Mouse (Mus musculus): ENCODE data around the gene Ngly1.

Gene Ngly1

DNA sequence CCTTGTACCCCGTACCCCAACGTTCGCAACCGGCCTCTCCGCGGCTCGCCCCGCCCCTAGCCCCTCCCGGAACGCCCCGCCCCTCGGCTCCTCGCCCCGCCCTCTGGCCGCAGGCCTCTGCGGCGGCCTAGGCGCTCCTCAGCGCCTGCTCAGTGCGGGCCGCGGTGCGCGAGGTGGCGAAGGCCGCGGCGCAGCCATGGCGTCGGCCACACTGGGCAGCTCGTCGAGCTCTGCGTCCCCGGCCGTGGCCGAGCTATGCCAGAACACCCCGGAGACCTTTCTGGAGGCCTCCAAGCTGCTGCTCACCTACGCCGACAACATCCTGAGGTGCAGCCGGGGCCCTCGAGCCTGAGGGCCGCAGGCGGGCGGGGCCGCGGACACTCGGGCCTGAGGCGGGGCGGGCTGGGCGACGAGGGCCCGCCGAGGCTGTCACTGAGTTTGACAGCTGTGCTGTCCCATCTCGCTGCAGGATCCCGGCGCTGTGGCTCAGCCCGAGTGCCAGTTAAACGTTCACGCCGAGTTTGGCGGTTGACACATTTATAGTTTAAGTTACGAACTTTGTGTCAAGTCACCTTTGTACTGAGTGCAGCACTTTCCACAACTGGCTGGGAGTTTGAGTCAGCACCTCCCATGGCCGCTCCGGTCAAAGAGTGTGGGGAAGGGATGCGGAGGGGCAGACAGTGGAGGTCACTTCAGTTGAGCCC lies at the start of gene Ngly1, which contains the start of gene Oxsm:
TSS of gene Ngly1 (plus strand) at position 110 of the 704 bp plus-strand sequence.
TSS of gene Oxsm (minus strand) at position 638 of the 704 bp plus-strand sequence.
- in situ Hi-C loops (cut with MboI; ENCODE audit: low pct_unique_long_range_greater_than_20kb in 1 of 2, low sequenced_read_pairs in 2 of 2, unreplicated experiment in 1 of 2), result loop anchor here in 1 of 2 experiments (10.0 kb wide), 1 partner anchor 115 kb away; the partner anchor contains the start of gene Top2b

DNA sequence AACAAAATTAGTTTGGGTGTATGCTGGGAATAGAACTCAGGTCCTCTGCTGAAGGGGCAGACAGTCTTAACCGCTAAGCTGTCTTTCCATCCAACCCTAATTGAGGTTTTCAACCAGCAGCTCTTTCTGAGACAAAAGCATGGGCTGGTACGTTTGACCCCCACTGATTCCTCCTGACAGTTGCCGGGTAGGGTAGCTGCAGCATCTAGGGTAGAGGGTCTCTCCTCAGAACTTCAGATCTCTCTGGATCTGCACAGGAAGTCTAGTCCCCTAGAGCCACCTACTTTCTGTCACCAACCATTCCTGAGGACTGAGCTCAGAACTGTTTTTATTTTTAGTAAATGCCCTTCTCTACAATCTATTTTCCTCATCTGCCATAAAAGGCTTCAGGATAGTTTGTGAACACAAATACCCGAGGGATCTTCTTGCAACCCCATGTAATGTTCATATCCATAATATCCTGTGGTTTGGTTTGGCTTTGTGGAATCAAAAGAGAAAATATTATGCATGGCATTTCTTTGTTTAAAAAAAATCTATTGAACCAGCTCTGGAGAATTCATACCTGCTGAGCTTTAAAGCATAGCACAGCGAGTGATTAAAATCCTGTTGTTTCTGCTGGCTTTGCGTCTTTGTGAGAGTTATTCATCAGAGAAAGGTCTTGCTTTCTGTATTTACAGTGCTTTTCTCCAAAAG lies 48.7 kb upstream of the Ngly1 start:
- in situ Hi-C loops (cut with MboI; ENCODE audit: low pct_unique_long_range_greater_than_20kb in 1 of 2, low sequenced_read_pairs in 2 of 2, unreplicated experiment in 1 of 2), result no loop called here

DNA sequence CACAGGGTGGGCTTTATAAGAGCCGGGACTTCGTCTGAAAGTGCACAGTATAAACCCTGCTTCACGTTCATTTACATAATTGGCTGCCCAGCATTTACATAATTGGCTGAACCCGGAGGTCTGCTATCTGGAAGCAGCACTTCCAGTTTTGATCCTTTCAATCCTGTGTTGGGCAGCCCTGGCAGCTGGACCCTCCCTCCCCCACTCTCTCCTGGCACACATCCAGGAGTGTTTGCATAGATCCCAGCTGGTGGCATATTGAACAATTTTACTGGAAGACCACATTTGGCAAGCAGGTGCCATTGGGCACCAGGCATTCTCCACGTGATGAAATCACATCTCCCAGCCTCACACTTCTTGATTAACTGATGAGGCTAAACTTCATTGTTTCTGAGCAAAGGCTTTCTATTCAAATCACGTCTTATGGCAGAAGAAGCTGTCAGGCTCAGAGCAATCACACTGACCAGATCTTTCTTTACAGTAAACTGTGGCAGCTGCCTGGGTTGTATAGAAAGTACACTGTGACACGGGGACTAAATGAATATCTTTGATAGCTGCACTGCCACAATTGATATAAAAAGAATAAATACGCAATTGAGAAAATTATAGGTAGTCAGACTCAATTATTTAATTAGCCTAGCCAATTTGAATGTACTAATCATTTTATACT lies 48.0 kb upstream of the Ngly1 start:
- in situ Hi-C loops (cut with MboI; ENCODE audit: low pct_unique_long_range_greater_than_20kb in 1 of 2, low sequenced_read_pairs in 2 of 2, unreplicated experiment in 1 of 2), result no loop called here

DNA sequence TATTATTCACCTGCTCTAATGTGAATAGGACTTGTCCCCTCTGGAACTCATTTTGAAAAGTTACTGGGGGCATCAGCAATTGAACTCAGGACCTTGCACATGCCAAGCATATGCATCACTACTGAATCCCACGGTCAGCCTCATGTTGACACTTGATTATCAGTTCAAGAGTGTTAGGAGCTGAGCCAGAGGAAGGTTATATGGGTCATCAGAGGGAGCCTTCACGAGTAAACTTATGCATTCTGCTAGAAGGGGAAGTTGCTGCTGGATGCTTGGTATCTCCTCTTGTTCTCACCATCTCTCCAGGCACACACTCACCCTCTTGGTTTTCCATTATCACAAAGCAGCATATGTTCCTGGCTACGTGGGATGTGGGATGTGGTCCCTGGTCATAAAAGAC lies 47.4 kb upstream of the Ngly1 start:
- in situ Hi-C loops (cut with MboI; ENCODE audit: low pct_unique_long_range_greater_than_20kb in 1 of 2, low sequenced_read_pairs in 2 of 2, unreplicated experiment in 1 of 2), result no loop called here

DNA sequence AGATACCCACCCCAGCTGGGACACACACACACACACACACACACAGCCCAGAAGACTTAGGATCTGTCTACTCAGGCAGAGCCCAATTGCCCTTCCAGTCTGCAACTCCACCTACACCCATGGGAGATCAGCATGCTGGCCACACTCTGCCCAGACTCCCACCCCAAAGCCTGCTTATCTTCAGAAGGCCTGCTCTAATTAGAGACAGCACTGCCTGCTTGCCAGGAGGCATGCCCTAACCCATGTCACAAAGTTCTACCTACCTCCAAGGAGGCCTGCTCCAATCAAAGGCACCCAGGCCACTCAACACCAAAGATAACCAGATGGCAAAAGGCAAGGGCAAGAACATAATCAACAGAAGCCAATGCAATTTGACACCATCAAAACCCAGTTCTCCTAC lies 41.4 kb upstream of the Ngly1 start:
- in situ Hi-C loops (cut with MboI; ENCODE audit: low pct_unique_long_range_greater_than_20kb in 1 of 2, low sequenced_read_pairs in 2 of 2, unreplicated experiment in 1 of 2), result no loop called here

DNA sequence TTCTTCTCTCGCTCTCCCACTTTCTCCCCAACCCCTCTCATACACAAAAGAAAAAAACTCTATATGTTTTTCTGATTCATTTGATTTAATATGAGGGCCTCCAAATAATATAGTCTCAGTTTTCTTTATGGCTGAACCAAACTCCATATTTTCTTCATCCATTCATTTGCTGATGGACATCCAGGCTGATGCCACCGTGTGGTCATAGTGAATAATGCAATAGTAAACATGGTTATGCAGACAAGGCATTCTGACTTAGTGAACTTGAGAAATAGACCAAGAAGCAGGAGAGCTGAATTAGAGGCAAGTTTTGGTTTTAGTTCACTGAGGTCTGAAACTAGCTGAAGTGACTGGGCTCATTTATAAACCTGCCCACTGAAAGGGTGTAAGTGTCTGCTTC lies 30.1 kb upstream of the Ngly1 start:
- in situ Hi-C loops (cut with MboI; ENCODE audit: low pct_unique_long_range_greater_than_20kb in 1 of 2, low sequenced_read_pairs in 2 of 2, unreplicated experiment in 1 of 2), result no loop called here

DNA sequence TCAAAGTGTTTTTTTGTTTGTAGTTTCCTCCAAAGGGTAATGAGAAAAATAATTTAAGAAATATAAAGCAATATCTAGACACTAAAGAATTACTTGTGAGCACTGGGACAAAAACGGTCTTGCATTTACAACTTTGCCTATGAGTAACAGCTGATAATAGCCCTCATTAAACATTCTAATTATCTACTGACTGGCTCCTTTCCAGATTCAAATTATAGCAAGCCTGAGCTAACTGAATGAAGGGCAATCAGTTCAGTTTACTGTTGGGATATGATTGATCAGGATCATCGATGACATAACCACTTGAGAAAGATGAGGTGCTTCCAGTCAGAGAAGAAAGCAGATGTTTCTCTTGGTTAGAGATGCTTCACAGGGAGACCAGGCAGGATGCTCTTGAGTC lies 19.7 kb upstream of the Ngly1 start:
- in situ Hi-C loops (cut with MboI; ENCODE audit: low pct_unique_long_range_greater_than_20kb in 1 of 2, low sequenced_read_pairs in 2 of 2, unreplicated experiment in 1 of 2), result no loop called here

DNA sequence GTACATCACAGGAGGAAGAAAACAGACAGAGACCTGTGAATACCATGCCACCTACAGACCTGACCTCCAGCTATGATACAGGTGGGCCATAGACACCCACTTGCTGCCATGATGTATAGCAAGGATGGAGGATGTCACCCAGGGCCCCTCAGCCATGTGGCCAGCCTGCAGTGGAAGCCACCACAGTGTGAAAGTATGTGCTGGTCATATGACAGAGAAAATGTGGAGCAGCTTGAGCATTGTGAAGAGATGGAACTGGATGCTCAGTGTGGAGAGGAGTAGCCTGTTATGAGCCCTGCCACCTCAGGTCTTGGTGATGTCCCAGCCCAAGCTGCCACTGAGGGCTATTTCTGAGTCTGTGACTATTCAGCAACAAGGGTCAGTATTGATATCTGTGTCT lies 18.5 kb upstream of the Ngly1 start:
- in situ Hi-C loops (cut with MboI; ENCODE audit: low pct_unique_long_range_greater_than_20kb in 1 of 2, low sequenced_read_pairs in 2 of 2, unreplicated experiment in 1 of 2), result no loop called here

DNA sequence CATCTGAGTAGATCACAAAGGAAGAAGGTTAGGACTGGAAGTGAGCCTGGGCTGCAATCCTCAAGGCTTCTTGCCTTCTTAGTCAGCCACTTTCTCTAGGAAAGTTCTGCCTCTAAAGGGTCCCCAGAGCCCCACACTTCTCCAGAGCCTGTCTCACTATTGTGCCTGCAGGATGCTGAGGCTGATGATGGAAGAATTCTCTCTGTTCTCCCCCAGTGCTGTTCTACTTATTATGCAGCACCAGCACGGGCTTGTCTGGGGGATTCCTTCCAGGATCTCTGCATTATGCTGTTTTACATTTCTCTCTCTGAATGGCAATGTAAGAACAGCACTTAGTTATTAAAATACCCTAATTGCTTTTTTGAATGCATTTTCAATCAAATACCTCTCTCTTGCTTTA lies 15.6 kb upstream of the Ngly1 start:
- in situ Hi-C loops (cut with MboI; ENCODE audit: low pct_unique_long_range_greater_than_20kb in 1 of 2, low sequenced_read_pairs in 2 of 2, unreplicated experiment in 1 of 2), result no loop called here

DNA sequence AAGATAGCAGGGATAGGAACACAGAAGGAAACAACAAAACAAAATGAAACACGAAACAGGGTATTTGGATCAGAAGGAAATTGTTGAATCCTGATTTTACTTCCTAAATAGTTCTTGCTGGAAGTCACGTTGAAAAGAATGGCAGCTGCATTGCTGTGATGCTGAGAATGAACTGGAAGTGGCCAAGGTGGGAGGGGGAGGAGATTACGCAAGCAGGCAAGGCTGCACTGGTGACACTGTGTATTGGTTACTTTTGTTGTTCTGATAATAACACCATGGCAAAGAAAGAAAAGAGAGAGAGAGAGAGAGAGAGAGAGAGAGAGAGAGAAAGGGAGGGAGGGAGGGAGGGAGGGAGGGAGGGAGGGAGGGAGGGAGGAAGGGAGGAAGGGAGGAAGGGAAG lies 12.6 kb upstream of the Ngly1 start:
- in situ Hi-C loops (cut with MboI; ENCODE audit: low pct_unique_long_range_greater_than_20kb in 1 of 2, low sequenced_read_pairs in 2 of 2, unreplicated experiment in 1 of 2), result no loop called here

DNA sequence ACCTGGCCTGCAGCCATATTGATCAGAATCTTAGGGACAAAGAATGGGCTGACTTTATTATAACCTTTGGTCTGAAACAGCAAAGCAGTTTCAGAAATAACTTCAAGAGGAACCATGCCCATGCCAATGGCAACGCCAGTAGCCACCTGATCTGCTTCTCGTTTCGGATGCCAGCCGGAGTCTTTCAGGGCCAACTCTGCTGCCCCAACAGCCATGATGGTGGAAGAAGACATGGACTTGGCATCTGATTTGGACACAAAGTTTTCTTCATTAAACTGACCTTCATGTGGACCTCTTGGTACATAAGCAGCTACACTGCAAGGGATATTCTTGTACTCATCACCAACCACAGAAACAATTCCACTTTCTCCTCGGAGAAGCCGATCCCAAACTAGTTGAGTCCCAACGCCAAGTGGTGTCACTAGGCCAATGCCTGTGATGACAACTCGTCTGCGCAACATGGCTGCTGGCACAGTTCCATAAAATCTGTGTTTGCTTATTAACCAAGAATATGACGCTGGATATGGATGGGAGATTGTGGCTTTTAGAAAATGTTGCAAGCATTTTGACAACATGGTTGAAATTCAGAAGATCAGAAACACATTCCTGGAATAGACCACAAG lies 6.8 kb upstream of the Ngly1 start:
- in situ Hi-C loops (cut with MboI; ENCODE audit: low pct_unique_long_range_greater_than_20kb in 1 of 2, low sequenced_read_pairs in 2 of 2, unreplicated experiment in 1 of 2), result loop anchor here in 1 of 2 experiments (10.0 kb wide), 1 partner anchor 122 kb away; the partner anchor contains the start of gene Top2b

DNA sequence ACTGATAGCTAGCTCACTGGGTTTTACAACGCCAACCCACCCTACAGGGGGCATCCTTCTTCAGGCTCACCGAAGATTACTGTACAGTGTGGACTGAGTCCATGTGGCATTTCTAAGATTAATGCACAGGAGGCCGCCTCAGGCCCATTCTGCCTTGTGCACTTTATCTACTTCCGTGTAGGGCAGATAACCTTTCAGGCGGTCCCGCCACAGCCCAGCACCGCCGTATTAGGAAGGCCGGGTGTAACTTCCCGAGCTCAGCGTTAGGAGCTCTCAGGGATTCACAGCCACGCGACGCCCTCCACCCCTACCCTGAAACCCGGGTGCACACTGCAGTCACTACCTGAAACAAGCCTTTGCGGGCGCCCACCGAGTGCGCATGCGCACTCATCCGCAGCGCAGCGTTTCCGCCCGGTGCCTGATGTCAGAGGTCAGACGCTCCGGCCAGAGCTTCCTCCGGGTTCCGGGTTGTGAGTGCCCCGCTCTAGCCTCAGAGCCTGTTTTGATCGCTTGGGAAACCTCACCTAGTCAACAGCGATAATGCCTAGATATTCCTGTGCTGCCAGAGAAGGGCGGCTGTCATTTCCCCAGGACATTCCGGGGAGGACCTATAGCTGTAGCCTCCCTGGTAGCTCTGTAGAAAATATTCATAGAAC lies 6.0 kb upstream of the Ngly1 start:
- in situ Hi-C loops (cut with MboI; ENCODE audit: low pct_unique_long_range_greater_than_20kb in 1 of 2, low sequenced_read_pairs in 2 of 2, unreplicated experiment in 1 of 2), result loop anchor here in 1 of 2 experiments (10.0 kb wide), 1 partner anchor 122 kb away; the partner anchor contains the start of gene Top2b

DNA sequence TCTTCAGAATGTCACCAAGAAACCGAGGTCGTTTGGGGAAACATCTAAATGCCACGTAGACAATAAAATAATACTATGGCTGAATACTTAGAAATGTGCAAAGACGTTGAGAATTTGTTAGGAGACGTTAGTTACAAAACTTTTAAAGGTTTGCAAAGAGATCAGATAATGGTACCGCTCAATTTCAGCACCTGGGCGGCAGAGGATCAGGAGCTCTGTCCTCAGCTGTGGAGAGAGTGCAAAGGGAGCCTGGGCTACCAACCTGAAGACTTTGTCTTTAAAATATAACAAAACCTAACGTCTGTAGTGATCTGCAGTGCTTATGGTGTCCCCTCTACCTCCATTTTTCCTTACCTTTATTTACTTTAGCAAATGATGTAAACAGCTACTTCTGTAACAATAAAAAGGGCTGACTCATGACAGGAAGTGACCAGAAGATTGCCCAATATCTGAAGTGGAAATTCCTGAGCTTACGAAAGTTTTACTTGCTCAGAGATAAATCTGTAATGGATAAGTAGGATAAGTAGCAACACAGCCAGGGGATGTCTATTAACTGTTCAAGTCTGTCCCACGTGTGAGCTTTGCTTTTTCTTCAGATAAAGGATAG lies 5.4 kb upstream of the Ngly1 start:
- in situ Hi-C loops (cut with MboI; ENCODE audit: low pct_unique_long_range_greater_than_20kb in 1 of 2, low sequenced_read_pairs in 2 of 2, unreplicated experiment in 1 of 2), result loop anchor here in 1 of 2 experiments (10.0 kb wide), 1 partner anchor 121 kb away; the partner anchor contains the start of gene Top2b

DNA sequence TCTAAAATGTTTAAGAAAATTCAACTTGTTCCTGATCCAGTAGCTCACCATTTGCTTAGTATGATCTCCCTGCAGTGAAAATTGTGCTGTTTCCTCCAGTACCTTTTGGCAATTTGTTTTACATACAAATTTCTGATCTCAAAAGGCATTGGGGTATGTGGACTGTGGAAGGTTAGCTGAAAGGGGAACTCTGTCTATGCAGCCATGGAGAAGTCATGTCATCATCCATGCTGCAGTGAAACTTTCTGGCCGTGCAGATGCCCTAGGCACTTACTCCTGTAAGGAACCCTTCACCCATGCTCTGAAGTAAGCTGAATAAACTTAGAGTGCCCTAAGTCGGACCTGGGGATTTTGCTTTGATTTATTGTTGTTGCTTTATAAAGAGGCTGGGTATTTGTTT lies 4.7 kb upstream of the Ngly1 start:
- in situ Hi-C loops (cut with MboI; ENCODE audit: low pct_unique_long_range_greater_than_20kb in 1 of 2, low sequenced_read_pairs in 2 of 2, unreplicated experiment in 1 of 2), result loop anchor here in 1 of 2 experiments (10.0 kb wide), 1 partner anchor 120 kb away; the partner anchor contains the start of gene Top2b

DNA sequence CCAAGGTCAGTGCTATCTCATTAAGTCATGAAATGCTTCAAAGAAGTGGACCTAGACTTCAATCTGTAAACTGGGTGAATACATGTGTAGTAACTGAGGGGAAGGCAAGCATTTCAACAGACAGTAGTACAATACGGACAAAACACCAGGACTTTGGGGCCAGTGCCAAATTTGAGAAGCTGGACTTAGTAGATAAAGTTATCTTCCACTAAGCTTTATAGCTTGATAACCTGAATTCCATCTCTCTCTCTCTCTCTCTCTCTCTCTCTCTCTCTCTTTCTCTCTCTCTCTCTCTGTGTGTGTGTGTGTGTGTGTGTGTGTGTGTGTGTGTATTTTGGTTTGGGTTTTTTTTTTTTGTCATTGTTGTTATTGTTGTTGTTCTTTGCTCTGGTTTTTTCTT lies 4.0 kb upstream of the Ngly1 start:
- in situ Hi-C loops (cut with MboI; ENCODE audit: low pct_unique_long_range_greater_than_20kb in 1 of 2, low sequenced_read_pairs in 2 of 2, unreplicated experiment in 1 of 2), result loop anchor here in 1 of 2 experiments (10.0 kb wide), 1 partner anchor 120 kb away; the partner anchor contains the start of gene Top2b

DNA sequence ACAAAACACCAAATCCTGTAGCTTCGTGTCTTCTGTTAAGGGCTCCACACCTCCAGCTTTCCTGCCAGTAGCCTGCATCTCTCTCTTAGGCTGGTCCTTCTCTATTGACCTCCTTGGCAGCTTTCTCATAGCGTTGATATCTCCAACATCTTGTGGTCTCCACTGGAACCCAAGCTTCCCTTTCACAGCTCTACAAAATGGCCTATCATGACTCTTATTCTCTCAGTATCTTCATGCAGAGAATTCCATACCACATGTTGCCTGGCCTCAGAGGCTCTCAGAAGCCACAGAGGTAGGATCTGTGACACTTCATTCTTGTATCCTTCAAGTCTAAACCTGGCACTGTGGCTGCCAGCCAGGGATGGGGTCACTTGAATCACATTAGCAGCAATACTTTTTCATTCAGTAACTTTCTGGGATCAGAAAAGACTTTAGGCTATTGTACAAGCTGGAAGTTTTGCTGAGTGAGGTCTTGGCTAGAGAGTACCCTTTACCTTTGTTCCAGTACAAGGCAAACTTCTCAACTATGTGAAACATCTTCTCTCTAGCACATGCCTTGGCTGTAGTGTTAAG lies 2.7 kb upstream of the Ngly1 start:
- in situ Hi-C loops (cut with MboI; ENCODE audit: low pct_unique_long_range_greater_than_20kb in 1 of 2, low sequenced_read_pairs in 2 of 2, unreplicated experiment in 1 of 2), result loop anchor here in 1 of 2 experiments (10.0 kb wide), 1 partner anchor 118 kb away; the partner anchor contains the start of gene Top2b

DNA sequence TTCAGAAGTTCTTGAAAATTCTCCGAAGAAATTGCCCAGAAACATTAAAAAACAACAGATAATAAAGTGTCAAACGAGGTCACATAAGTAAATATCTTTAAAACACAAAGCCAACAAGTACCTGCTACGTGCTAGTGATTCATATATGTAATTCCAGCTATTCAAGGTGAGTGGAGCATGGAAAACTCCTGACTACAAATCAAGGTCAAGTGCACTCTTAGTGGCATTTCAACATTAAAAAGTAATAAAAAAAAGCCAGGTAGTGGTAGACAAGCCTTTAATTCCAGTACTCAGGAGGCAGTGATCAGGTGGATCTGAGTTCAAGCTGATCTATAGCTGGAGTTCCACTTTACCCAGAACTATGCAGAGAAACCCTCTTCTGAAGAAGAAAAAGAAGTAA lies 945 bp upstream of the Ngly1 start:
- in situ Hi-C loops (cut with MboI; ENCODE audit: low pct_unique_long_range_greater_than_20kb in 1 of 2, low sequenced_read_pairs in 2 of 2, unreplicated experiment in 1 of 2), result loop anchor here in 1 of 2 experiments (10.0 kb wide), 1 partner anchor 117 kb away; the partner anchor contains the start of gene Top2b
